Mouse (Mus musculus): ENCODE measurements around the gene Cacng7. TPM values are rescaled to one million over a fixed set of nuclear protein-coding genes. Genes with fewer than 3 reads are reported as not detected.

Gene Cacng7
- total RNA-seq, 2 experiments from 2014 or later: 140 TPM

Small RNAs within 50 kb of the gene (microRNA-seq; reads per million reads assigned to microRNA genes)
- gene Gm23450: 947 to 959 reads per million in 2 experiments

Other genes with a start within 250 kb of the Cacng7 start
- not detected for gene AU018091, start 163.8 kb upstream of the Cacng7 start, total RNA-seq (2021)
- under 1 TPM in 1 of 2 experiments, not detected in 1; 0.05 TPM for gene Nlrp12, start 83.2 kb upstream of the Cacng7 start, total RNA-seq (2021)
- 10 to 100 TPM; 73.5 to 82.2 TPM for gene Myadm, start 43.9 kb upstream of the Cacng7 start, total RNA-seq (2021)
- 100 to 1,000 TPM; 540 to 555 TPM for gene Prkcg, start 43.8 kb upstream of the Cacng7 start, total RNA-seq (2021)
- 100 to 1,000 TPM; 380 to 428 TPM for gene Cacng8, start 57.7 kb downstream of the Cacng7 start, total RNA-seq (2021)
- 1 to 10 TPM; 1.3 to 2.2 TPM for gene Cacng6, start 91.2 kb downstream of the Cacng7 start, total RNA-seq (2021)
- gene Tarm1, start 169.7 kb downstream of the Cacng7 start, total RNA-seq (2021): not detected